Mouse (Mus musculus) naive thymus-derived CD4-positive, alpha-beta T cell, adult 2 months (primary cell): ENCODE results near the gene Lhx5.
A peak's percentile ranks its signal among the peaks of the same experiment; 100 is the strongest.

Experiments
- DNase-seq: peaks from one replicate; pipeline ENCODE4 v3.0.0-alpha.2; 2011; ENCODE audit warnings: low read depth

Gene Lhx5

GRCm38 (mm10) chr5:120465062-120465461, 33.6 kb downstream of the Lhx5 start:
- DNase-seq = peak; percentile 64

- DNase-seq = no peak
These were observed 34.4 kb downstream of the Lhx5 start for GRCm38 (mm10) chr5:120465860-120466259.

- DNase-seq = no peak
These were observed 35.5 kb downstream of the Lhx5 start for GRCm38 (mm10) chr5:120467026-120467425.

- no peak for DNase-seq
These were observed 36.8 kb downstream of the Lhx5 start for GRCm38 (mm10) chr5:120468336-120468735.

- DNase-seq = no peak
These were observed 37.3 kb downstream of the Lhx5 start for GRCm38 (mm10) chr5:120468830-120469229.

GRCm38 (mm10) chr5:120471538-120471937, 40.0 kb downstream of the Lhx5 start:
- DNase-seq = no peak

- no peak for DNase-seq
These were observed 41.3 kb downstream of the Lhx5 start, which contains the start of gene Sdsl for GRCm38 (mm10) chr5:120472770-120473169. Gene Sdsl, minus strand, starts transcription at chr5:120472810.

GRCm38 (mm10) chr5:120473361-120473760, 41.9 kb downstream of the Lhx5 start:
- DNase-seq = no peak

- DNase-seq = no peak
These were observed 44.4 kb downstream of the Lhx5 start for GRCm38 (mm10) chr5:120475861-120476260.

- DNase-seq = no peak
These were observed 44.8 kb downstream of the Lhx5 start, which contains the start of gene Sds for GRCm38 (mm10) chr5:120476296-120476695. Gene Sds, plus strand, starts transcription at chr5:120476526.

- no peak for DNase-seq
These were observed 46.5 kb downstream of the Lhx5 start for GRCm38 (mm10) chr5:120477993-120478392.

GRCm38 (mm10) chr5:120479538-120479937, 48.0 kb downstream of the Lhx5 start:
- peak; percentile 41 for DNase-seq

GRCm38 (mm10) chr5:120481205-120481604, 49.7 kb downstream of the Lhx5 start:
- DNase-seq = no peak

- no peak for DNase-seq
These were observed 51.9 kb downstream of the Lhx5 start for GRCm38 (mm10) chr5:120483399-120483798.

- no peak for DNase-seq
These were observed 56.3 kb downstream of the Lhx5 start for GRCm38 (mm10) chr5:120487844-120488243.

- DNase-seq = no peak
These were observed 59.2 kb downstream of the Lhx5 start for GRCm38 (mm10) chr5:120490679-120491192.
